Mouse (Mus musculus) brown adipose tissue, adult 24 weeks (tissue): ENCODE results near the gene Enpp1. TPM values are rescaled to one million over a fixed set of nuclear protein-coding genes. Genes with fewer than 3 reads are reported as not detected.

Experiments
- H3K27ac ChIP-seq: fragments of 200-500 bp; replicated peaks from 2 replicates; pipeline ENCODE4 v1.5.1; 2012; ENCODE audit warnings: low read depth, mild to moderate bottlenecking, low read length
- H3K4me1 ChIP-seq: fragments of 200-500 bp; 2 replicates; pipeline ENCODE4 v1.6.1; 2012; ENCODE audit warnings: low read length, mixed read lengths; ENCODE audit not compliant: control insufficient read depth, insufficient read depth, insufficient read length
- H3K4me3 ChIP-seq: fragments of 200-500 bp; 2 replicates; pipeline ENCODE4 v1.5.1; 2012; ENCODE audit warnings: low read depth, mild to moderate bottlenecking, low read length, moderate library complexity; ENCODE audit not compliant: insufficient read depth
- polyA plus RNA-seq: library from polyadenylated mRNA; stranded (reverse); fragments of >200 nt; gene quantifications from 2 replicates; pipeline ENCODE4 v1.2.4, GENCODE M21; 2012; ENCODE audit not compliant: missing spikeins, insufficient read depth, insufficient read length

Gene Enpp1
- polyA plus RNA-seq, 1 experiment: 0.52 TPM

DNA sequence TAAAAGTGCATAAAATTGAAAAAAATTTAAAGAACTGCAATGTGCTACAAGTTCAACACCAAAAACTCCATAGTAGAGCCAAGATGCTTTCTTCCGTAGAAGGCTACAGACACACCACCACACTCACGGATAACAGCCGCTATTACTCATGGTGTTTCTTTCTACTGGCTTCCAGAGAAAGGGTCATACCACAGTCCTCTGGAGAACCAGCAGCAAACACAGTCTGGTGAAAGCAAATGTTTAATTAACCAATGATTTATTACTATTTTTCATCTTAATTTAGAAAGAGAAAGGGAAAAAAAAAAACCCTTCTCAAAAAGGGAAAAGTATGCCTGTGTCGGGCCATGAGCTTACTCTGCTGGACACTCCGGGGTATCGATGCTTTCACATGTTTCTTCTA lies 37.7 kb downstream of the Enpp1 start:
- no peak overlapping the region for H3K4me3 ChIP-seq
- H3K4me1 ChIP-seq: no peaks in the 10 kb centered on the region
- H3K27ac ChIP-seq: no peak overlapping the region

DNA sequence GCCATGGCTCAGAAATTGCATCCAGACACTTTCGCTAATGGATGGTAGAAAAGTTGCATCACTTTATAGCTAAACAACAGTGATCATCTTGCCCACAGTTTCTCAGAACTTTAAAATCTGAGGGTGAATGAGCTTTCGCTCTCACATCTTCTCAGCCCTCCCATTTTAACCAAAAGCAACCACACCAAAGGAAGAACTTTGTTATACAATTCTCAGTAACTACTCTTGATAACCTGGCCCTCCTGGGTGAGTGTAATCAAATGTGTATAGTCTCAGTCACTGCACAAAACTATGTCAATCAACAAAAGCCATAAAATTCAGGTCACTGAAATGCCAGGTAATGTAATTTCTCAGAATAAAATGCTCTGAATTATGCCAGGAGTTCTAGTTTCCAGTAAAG lies 39.0 kb downstream of the Enpp1 start:
- no peaks in the 10 kb centered on the region for H3K4me1 ChIP-seq
- no peak overlapping the region for H3K27ac ChIP-seq
- no peak overlapping the region for H3K4me3 ChIP-seq

DNA sequence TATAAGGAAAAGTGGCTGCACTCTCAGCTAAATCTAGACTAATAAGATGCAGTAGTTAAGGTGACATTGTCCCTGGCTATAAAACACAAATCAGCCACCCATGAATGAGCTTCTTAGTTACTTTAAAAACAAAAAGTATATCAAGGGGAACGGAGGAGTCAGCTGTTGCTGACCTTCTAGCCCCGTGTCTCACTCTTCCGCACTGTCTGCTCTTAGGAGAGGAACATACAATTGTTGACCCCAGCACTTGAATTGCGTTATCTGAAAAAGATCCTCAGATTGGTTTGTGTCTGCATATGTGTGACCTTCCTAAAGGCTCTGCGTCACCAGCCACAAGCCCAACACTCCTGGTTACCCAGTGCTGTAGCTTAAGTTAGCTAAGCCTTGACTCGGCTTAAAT lies 41.4 kb downstream of the Enpp1 start:
- no peak overlapping the region for H3K27ac ChIP-seq
- no peaks in the 10 kb centered on the region for H3K4me1 ChIP-seq
- no peak overlapping the region for H3K4me3 ChIP-seq

DNA sequence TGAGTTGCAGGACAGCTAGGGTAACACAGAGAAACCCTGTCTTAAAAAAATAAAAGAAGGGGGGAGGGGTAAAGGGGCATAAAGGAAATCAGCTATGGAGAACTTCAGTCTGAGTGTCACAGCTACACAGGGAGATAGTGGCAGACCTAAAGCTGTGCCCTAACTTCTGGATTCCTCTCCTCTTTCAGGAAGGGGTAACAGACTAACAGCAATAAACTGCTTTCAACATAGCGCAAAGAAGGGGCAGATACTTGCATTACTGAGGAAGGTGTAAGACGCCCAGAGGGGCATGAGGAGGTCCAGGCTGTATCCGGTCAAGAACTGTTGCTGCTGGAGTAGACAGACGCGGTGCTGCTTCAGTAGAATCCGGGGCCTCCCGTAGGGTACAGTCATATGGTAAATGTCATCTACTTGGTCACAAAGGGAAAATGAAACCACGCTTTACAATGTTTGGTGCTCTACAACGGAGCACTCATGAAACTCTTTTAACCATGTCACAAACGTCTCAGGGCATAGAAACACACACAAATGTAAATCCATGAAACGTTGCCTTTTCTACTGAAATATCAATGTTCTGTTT lies 60.9 kb downstream of the Enpp1 start:
- Histone ChIP-seq H3K27ac (no peak overlapping the region), H3K4me3 (no peak overlapping the region), H3K4me1 (no peaks in the 10 kb centered on the region)

- Histone ChIP-seq H3K4me3 (no peak overlapping the region), H3K27ac (no peak overlapping the region), H3K4me1 (no peaks in the 10 kb centered on the region)
These were observed 63.8 kb downstream of the Enpp1 start for GRCm38 (mm10) chr10:24647996-24648738.

- H3K4me3 ChIP-seq: no peak overlapping the region
- H3K4me1 ChIP-seq: no peaks in the 10 kb centered on the region
- H3K27ac ChIP-seq: no peak overlapping the region
These were observed 66.8 kb downstream of the Enpp1 start for GRCm38 (mm10) chr10:24645169-24645568.

GRCm38 (mm10) chr10:24642796-24643580 lies 69.0 kb downstream of the Enpp1 start:
- Histone ChIP-seq H3K4me1 (peaks cover 3% of the 10 kb centered on the region; the same call in 1 of the 2 replicates), H3K27ac (no peak overlapping the region), H3K4me3 (no peak overlapping the region)

DNA sequence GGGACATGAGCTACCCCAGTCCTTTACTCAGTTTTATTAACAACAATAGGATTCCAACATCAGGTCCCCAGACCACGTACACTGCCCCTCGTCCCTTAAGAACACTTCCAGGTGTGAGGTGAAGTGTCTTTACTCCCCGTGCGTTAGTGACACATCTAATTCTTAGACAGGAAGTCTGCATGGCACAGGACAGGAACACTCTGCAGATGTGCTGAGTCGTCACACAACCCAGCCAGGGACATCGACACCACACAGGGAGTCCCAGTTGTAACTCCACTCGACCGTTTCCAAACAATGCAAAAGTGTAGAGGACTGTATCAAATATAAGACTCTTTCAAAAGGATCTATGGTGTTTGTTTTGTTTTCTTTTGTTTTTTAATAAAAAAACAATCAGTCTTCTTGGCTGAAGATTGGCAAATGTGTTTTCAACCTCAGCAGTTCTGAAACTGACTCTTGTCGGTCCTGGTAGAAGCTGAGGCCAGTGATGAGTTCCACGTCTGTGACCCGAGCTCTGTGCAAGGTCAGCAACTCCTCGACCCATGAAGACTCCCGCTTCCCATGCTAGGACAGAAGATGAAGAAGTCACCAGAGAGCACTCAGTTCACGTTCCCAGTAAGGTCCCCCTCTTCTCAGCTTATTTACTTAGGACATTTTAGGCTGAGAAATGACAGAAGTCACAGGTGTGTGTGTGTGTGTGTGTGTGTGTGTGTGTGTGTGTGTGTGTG lies 70.4 kb downstream of the Enpp1 start:
- no peak overlapping the region for H3K27ac ChIP-seq
- peaks cover 3% of the 10 kb centered on the region; the same call in 1 of the 2 replicates for H3K4me1 ChIP-seq
- H3K4me3 ChIP-seq: no peak overlapping the region

DNA sequence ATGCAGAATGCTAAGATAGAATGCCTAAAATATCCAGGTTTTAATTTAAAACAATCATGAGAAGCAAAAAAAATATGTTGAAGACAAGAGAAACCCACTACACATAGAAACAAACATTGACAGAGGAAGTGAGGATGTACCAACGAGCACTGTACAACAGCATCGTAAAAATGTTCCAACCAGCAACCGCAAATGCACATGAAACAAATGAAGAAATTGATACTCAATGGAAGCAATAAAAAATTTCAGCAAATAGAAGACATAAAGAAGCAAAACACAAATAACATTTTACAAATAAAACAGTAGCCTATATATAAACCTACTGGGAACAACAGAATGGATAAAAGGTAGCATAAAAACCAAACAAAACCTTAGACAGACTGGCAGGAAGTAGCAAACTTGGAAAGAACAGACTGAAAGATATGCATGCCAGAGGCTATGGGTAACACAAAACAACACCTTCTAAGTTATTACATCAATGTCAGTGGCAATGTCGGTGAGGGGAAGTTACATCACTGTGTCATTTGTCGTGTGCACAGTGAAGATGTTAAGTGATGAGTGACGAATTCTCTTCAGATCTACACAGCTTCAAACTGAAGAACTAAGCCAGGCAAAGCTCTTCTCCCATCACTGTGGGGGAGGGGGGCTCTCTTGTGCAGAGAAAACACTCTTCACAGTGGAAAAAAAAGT lies 71.6 kb downstream of the Enpp1 start:
- Histone ChIP-seq H3K4me3 (no peak overlapping the region), H3K4me1 (peaks cover 3% of the 10 kb centered on the region; the same call in 1 of the 2 replicates), H3K27ac (no peak overlapping the region)

- no peak overlapping the region for H3K4me3 ChIP-seq
- H3K27ac ChIP-seq: no peak overlapping the region
- H3K4me1 ChIP-seq: peaks cover 3% of the 10 kb centered on the region; the same call in 1 of the 2 replicates
These were observed 72.4 kb downstream of the Enpp1 start for GRCm38 (mm10) chr10:24639596-24639995.

DNA sequence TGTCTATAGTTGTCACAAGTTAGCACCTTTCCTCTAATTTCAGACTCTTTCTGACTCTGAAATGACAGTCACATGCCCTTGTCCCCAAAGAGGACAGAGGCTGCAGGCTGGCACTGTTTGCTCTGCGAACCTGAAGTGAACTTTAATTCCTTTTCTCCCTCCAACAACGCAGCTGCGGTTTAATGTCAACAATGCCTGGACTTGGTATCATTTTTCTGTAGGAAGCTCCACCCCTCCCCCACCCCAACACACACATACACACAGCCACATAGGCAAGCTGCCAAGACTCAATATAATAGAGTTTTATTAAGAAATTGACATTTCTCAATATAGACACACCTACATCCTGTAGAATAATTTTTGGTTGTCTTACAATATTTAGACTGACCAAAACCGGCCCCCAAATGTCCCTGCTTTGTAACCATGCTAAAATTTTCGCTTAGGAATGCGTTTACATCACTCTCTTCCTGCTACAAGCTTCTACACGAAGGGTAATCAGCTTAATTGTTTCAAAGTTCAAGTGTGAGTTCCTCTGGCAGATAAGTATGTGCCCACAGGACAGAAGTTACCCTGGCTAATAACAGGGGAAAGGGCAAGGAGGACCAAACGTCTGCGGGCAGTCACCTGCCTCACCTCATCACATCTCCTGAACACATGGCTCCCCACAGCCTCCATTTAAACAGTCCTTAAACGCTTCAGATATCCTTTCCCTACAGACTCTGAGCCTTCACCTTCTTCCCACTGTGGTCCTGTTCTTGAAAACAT lies 73.5 kb downstream of the Enpp1 start:
- peaks cover 3% of the 10 kb centered on the region; the same call in 1 of the 2 replicates for H3K4me1 ChIP-seq
- H3K4me3 ChIP-seq: no peak overlapping the region
- H3K27ac ChIP-seq: no peak overlapping the region

DNA sequence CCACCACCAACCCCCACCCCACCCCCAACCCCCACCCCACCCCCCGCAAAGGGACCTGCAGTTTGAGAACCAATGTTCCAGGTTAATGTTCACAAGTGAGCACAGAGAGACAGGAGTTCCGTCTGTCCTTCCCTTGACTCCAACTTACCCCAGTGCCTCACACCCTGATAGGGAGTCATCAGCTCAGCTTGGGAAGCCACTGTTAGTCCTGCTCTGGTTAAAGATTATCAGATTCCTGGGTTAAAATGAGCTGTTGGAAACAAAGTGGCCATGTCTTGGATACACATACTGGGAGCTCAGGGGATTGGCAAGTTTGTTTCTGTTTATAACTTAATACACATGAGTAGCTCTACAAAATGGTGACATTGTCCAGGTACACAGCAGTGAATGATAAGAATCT lies 75.0 kb downstream of the Enpp1 start:
- Histone ChIP-seq H3K4me3 (no peak overlapping the region), H3K4me1 (peaks cover 3% of the 10 kb centered on the region; the same call in 1 of the 2 replicates), H3K27ac (no peak overlapping the region)

GRCm38 (mm10) chr10:24635884-24636283 lies 76.1 kb downstream of the Enpp1 start:
- no peak overlapping the region for H3K4me3 ChIP-seq
- H3K4me1 ChIP-seq: peaks cover 3% of the 10 kb centered on the region; the same call in 1 of the 2 replicates
- 0 out of 2 replicates have a peak overlapping the region, but pooled peaks have one; percentile 59 for H3K27ac ChIP-seq

- Histone ChIP-seq H3K27ac (0 out of 2 replicates have a peak overlapping the region, but pooled peaks have one; percentile 62), H3K4me1 (peaks cover 3% of the 10 kb centered on the region; the same call in 1 of the 2 replicates), H3K4me3 (no peak overlapping the region)
These were observed 76.6 kb downstream of the Enpp1 start for GRCm38 (mm10) chr10:24635331-24635815.
